Mouse (Mus musculus): ENCODE measurements around the gene Gm3238. TPM values are rescaled to one million over a fixed set of nuclear protein-coding genes. Genes with fewer than 3 reads are reported as not detected.
"Not testable (repeated sequence)": the region's sequence is repeated elsewhere in the genome, so short reads cannot be mapped to it uniquely, and the experiment has no call there.

Gm3238 gene
- total RNA-seq, 2 experiments from 2014 or later: not detected

DNA sequence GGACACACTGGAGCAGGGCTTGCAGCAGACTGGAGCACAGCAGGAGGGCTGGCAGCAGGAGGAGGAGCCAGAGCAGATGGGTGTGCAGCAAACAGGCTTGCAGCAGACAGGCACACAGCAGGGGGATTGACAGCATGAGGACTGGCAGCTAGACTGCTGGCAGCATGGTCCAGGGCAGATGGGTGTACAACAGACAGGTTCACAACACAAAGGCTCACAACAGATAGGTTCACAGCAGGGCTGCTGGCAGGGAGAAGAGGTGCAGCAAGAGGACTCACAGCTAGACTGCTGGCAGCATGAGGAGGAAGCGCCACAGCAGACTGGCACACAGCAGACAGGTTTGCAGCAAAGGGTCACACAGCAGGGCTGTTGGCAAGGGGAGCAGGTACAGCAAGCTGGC is 20.4 kb downstream of the Gm3238 start:
- DNase-seq (ENCODE audit: low spot score): not testable (repeated sequence)

DNA sequence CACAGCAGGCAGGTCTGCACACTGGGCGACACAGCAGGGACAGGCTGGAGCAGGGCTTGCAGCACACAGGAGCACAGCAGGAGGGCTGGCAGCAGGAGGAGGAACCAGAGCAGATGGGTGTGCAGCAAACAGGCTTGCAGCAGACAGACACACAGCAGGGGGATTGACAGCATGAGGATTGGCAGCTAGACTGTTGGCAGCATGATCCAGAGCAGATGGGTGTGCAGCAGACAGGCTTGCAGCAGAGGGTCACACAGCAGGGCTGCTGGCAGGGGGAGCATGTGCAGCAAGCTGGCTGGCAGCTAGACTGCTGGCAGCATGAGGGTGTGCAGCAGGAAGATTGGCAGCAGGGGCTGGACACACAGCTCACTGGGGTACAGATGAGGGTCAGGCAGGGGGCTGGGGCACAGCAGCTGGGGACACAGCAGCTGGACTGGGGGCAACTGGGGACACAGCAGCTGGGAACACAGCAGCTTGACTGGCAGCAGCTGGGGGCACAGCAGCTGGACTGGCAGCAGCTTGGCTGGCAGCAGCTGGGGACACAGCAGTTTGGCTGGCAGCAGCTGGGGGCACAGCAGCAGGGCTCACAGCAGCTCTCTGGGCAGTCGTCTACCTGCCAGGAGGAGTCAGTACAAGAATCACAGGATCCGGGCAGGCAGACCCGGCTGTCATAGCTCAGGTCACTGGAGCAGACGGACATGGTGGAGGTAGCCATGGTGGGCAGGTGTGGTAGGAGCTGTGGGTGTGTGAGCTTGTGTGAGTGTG is 29.0 kb downstream of the Gm3238 start, which contains the start of gene Gm18596:
Gene Gm18596 (minus strand): TSS at position 715 of the 765 bp plus-strand sequence.
- not testable (repeated sequence) for DNase-seq (ENCODE audit: low spot score)

DNA sequence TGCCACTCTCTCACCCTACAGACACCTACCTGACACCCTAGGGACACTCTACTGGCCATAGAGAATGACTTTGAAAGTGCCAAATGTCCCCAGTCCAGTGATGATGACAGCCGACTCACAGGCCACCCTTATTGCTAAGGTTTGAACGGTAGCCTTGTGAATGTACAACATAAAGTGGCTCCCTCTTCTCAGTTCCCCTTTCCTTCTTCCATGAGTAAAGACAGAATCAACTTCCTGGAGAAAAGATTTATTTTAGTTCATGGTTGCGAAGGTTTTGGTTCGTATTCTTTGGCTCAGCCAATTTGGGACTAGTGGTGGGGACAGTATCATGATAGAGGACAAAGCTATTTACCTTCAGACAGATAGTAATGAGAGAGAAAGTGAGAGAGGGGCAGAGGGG is 32.2 kb downstream of the Gm3238 start:
- DNase-seq (ENCODE audit: low spot score): no peak

DNA sequence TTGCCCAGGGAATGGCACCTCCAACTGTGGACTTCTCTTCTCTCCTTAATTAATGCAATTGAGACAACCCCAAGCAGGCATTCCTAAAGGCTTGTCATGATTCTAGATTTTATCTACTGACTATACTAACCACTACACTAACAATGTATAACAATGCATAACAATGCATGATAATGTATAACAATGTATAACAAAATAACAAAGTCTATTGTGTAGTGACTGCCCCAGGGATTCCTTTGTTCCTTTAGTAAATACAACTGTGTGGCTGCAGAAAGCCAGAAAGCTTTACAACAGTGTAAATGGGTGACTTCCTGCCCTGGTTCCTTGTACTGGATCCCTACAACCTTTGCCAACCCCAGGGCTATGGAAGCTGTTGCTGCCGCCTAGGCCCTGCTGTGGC is 35.2 kb downstream of the Gm3238 start:
- no peak for DNase-seq (ENCODE audit: low spot score)

DNA sequence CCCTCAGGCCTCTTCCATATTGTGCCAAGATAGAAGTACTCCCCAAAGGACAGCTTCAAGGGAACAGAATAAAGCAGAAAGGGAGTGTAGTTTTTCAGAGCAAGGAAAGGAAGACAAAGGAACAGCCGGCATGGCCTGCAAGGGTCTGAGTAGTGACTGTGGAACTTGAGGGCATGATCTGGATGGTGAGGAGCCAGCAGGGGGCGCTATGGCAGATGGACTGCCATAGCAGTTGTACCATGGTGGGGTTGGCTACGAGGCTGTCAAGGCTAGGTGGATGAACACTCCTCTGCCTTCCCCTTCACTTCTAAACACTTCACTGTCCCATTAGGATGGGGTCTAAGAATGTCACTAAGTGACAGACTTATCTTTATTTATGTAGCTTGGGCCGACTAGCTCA is 41.9 kb downstream of the Gm3238 start:
- DNase-seq (ENCODE audit: low spot score): no peak

DNA sequence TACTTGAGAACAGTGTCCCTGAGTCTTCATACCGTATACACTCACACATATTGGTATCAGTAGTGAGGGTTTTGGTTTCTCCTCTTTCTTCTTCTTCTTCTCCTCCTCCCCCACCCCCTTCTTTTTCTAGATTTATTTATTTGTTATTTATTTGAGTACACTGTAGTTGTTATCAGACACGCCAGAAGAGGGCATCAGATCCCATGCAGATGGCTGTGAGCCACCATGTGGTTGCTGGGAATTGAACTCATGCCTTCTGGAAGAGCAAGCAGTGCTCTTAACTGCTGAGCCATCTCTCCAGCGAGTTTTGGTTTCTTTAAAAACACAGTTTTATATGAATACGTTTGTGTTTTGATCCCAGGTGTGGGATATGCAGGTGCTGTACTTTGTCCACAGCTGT is 42.8 kb downstream of the Gm3238 start:
- no peak for DNase-seq (ENCODE audit: low spot score)

DNA sequence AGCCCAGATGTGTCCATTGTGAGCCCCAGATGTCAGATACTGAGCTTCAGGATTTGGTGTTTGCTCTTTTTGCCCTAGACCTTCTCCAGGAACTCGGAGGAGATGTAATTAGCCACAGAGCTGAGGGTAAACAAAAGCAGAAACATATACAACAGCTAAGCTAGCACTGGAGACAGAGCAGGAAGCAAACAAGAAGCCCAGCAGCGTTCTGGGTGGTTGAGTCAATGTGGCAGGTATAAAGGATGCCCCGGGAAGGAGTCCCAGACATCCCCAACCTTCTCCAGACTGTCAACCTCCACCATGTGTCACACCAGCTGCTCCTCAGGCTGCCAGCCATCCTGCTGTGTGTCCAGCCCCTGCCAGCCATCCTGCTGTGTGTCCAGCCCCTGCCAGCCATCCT is 44.9 kb downstream of the Gm3238 start, which contains the start of gene Gm10100:
Gene Gm10100 (plus strand): TSS at position 301 of the 400 bp plus-strand sequence.
- DNase-seq (ENCODE audit: low spot score): no peak

DNA sequence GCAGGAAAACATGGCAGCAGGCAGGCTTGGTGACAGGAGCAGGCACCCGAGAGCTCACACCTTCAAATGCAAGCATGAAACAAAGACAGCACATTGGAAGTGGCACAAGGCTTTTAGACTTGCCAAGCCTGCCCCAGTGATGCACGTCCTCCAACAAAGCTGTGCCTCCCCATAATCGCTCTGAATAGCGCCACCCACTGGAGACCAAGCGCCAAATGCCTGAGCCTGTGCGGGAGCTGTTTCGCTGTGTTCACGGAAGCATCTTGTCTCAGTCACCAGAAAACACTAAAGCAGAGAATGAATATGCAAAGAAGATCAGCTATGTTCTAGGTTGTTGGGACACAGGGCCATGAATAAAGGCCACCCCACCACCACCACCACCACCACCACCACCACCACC is 46.3 kb downstream of the Gm3238 start:
- DNase-seq (ENCODE audit: low spot score): no peak

Other genes starting within 250 kb of the Gm3238 start
- gene Itgb2, start 241.1 kb downstream of the Gm3238 start, total RNA-seq (2021): 1 to 10 TPM; 1.4 to 1.7 TPM
- 10 to 100 TPM; 23.0 to 33.6 TPM for gene Pttg1ip, start 189.6 kb downstream of the Gm3238 start, total RNA-seq (2021)
- gene Sumo3, start 165.2 kb downstream of the Gm3238 start, total RNA-seq (2021): 10 to 100 TPM; 44.5 to 47.4 TPM
- 10 to 100 TPM in 1 of 2 experiments, 1 to 10 TPM in 1; 8.6 to 11.4 TPM for gene Gm49325, start 165.1 kb downstream of the Gm3238 start, total RNA-seq (2021)
- 100 to 1,000 TPM in 1 of 2 experiments, 10 to 100 TPM in 1; 96.1 to 101 TPM for gene Ube2g2, start 149.1 kb downstream of the Gm3238 start, total RNA-seq (2021)
- gene Tspear, start 84.8 kb downstream of the Gm3238 start, total RNA-seq (2021): not detected
- gene Gm19402, start 80.6 kb downstream of the Gm3238 start, total RNA-seq (2021): not detected
- gene Gm9508, start 74.1 kb downstream of the Gm3238 start, total RNA-seq (2021): not detected
- gene Gm10272, start 64.7 kb downstream of the Gm3238 start, total RNA-seq (2021): not detected
- not detected for gene Gm10024, start 59.9 kb downstream of the Gm3238 start, total RNA-seq (2021)
- gene Gm10142, start 55.5 kb downstream of the Gm3238 start, total RNA-seq (2021): not detected
- not detected for gene Krtap12-1, start 50.7 kb downstream of the Gm3238 start, total RNA-seq (2021)
- gene Gm10100, start 44.8 kb downstream of the Gm3238 start, total RNA-seq (2021): not detected
- gene Gm18596, start 28.7 kb downstream of the Gm3238 start, total RNA-seq (2021): not detected
- gene Gm9736, start 20.0 kb downstream of the Gm3238 start, total RNA-seq (2021): not detected
- not detected for gene Gm3233, start 11.6 kb downstream of the Gm3238 start, total RNA-seq (2021)
- gene Gm7138, start 5.6 kb upstream of the Gm3238 start, total RNA-seq (2021): not detected
- gene Gm3250, start 11.2 kb upstream of the Gm3238 start, total RNA-seq (2021): not detected
- gene Gm7137, start 16.9 kb upstream of the Gm3238 start, total RNA-seq (2021): not detected
- not detected for gene Gm9639, start 23.8 kb upstream of the Gm3238 start, total RNA-seq (2021)
- gene Gm19668, start 27.8 kb upstream of the Gm3238 start, total RNA-seq (2021): not detected
- not detected for gene Gm9507, start 40.5 kb upstream of the Gm3238 start, total RNA-seq (2021)
- not detected for gene Gm2696, start 43.4 kb upstream of the Gm3238 start, total RNA-seq (2021)
- gene Krtap10-4, start 55.8 kb upstream of the Gm3238 start, total RNA-seq (2021): not detected
- not detected for gene Krtap10-10, start 64.6 kb upstream of the Gm3238 start, total RNA-seq (2021)
- gene Gm36176, start 75.5 kb upstream of the Gm3238 start, total RNA-seq (2021): not detected
- not detected for gene Gm10318, start 81.5 kb upstream of the Gm3238 start, total RNA-seq (2021)
- gene Gm3285, start 90.7 kb upstream of the Gm3238 start, total RNA-seq (2021): not detected
- under 1 TPM; 0.23 to 0.28 TPM for gene Lrrc3, start 131.2 kb upstream of the Gm3238 start, total RNA-seq (2021)
- gene Trpm2, start 199.2 kb upstream of the Gm3238 start, total RNA-seq (2021): under 1 TPM; 0.07 to 0.26 TPM
- 1 to 10 TPM; 4.1 to 4.6 TPM for gene 1810043G02Rik, start 207.2 kb upstream of the Gm3238 start, total RNA-seq (2021)
- gene Pfkl, start 238.8 kb upstream of the Gm3238 start, total RNA-seq (2021): 1 to 10 TPM; 5.9 to 7.0 TPM

Measured in gastrocnemius, adult 18-20 months (tissue).